Mouse (Mus musculus) heart, postnatal 0 days (tissue): Measurements from ENCODE around the gene 4933415A04Rik. TPM values are rescaled to one million over a fixed set of nuclear protein-coding genes. Genes with fewer than 3 reads are reported as not detected.

Experiments used
- ATAC-seq: fragments of 200-750 bp; cut with Nextera tagmentation; 2 replicates; pipeline ENCODE4 v1.8.0; 2017; ENCODE audit warnings: low read depth, moderate number of reproducible peaks, moderate library complexity; ENCODE audit not compliant: insufficient read depth
- DNase-seq: peaks from one replicate; pipeline ENCODE4 v3.0.0-alpha.2; 2016; ENCODE audit warnings: low spot score
- H3K27ac ChIP-seq: fragments of 300-500 bp; sonication (generic); 2 replicates; pipeline ENCODE4 v1.5.1; 2014; ENCODE audit warnings: low read depth, mild to moderate bottlenecking
- H3K27me3 ChIP-seq: fragments of 300-500 bp; sonication (generic); 2 replicates; pipeline ENCODE4 v1.6.1; 2014; ENCODE audit warnings: low read length, mixed read lengths; ENCODE audit not compliant: control insufficient read depth, insufficient read depth
- H3K36me3 ChIP-seq: fragments of 300-500 bp; sonication (generic); replicated peaks from 2 replicates; pipeline ENCODE4 v1.6.1; 2014; ENCODE audit warnings: low read length, mixed read lengths; ENCODE audit not compliant: control insufficient read depth, insufficient read depth
- H3K4me1 ChIP-seq: fragments of 300-500 bp; sonication (generic); 2 replicates; pipeline ENCODE4 v1.6.1; 2014; ENCODE audit warnings: antibody characterized with exemption; ENCODE audit not compliant: control insufficient read depth, insufficient read depth
- H3K4me2 ChIP-seq: fragments of 300-500 bp; sonication (generic); 2 replicates; pipeline ENCODE4 v1.6.1; 2014; ENCODE audit warnings: low read depth, mild to moderate bottlenecking, low read length, moderate library complexity
- H3K4me3 ChIP-seq: fragments of 300-500 bp; sonication (generic); 2 replicates; pipeline ENCODE4 v1.5.1; 2014; ENCODE audit warnings: low read depth, low read length
- H3K9ac ChIP-seq: fragments of 300-500 bp; sonication (generic); replicated peaks from 2 replicates; pipeline ENCODE4 v1.6.1; 2014; ENCODE audit warnings: low read depth, low read length, mixed read lengths
- H3K9me3 ChIP-seq: fragments of 300-500 bp; sonication (generic); replicated peaks from 2 replicates; pipeline ENCODE4 v1.6.1; 2016; ENCODE audit warnings: low read length; ENCODE audit not compliant: control insufficient read depth
- CTCF ChIP-seq: IDR thresholded peaks from 2 replicates; pipeline ENCODE4 v1.5.1; 2016; ENCODE audit warnings: antibody characterized with exemption, control low read depth, low read depth
- EP300 ChIP-seq: IDR thresholded peaks from 2 replicates; pipeline ENCODE4 v1.6.1; 2016; ENCODE audit warnings: antibody characterized with exemption, low read depth
- WGBS: fragments of 180-500 bp; shearing (Covaris S2); extraction: QIAGEN DNeasy Blood & Tissue Kit; methylation state at CpG from one replicate; pipeline ENCODE4 v1.1.7; 2014; 5-methylcytosine and 5-hydroxymethylcytosine counted together
- polyA plus RNA-seq: library from polyadenylated mRNA; unstranded; fragments of >200 nt; fragmentation: Nextera tagmentation; extraction: Ambion mirVana; gene quantifications from 2 replicates; pipeline ENCODE4 v1.2.1, GENCODE M21; 2015
- total RNA-seq: library from RNA; depleted of rRNA; stranded (reverse); fragments of >200 nt; gene quantifications from 2 replicates; pipeline ENCODE4 v1.2.3, GENCODE M21; 2014; ENCODE audit warnings: low replicate concordance

Gene 4933415A04Rik
- total and polyA plus RNA-seq, 2 experiments from 2014 or later: 0.08 to 5.5 TPM

DNA sequence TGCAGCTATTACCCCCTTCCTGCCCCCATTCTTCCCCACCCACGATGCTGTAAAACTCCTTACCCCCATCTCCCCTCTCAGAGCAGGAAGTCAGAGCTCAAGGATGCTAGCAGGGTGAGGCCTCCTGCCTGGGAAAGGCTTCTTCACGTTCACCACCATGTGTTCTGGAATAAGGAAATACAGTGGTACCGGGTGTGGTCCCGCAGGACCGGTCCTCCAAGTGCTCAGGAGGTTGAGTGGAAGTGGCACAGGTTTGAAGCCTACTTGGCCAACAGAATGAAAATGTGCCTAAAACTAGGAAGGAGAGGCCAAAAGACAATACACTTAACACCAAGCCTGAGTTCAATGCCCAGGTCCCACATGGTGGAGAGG is 23.8 kb downstream of the 4933415A04Rik start:
- H3K4me1 ChIP-seq: peaks cover 5% of the 10 kb centered on the region; the same call in 1 of the 2 replicates
- TF ChIP-seq EP300 (no peak), CTCF (no peak)
- H3K4me3 ChIP-seq: no peak overlapping the region
- no peaks in the 10 kb centered on the region for H3K9me3 ChIP-seq
- H3K27me3 ChIP-seq: no peaks in the 10 kb centered on the region
- 72% methylated on average over 5 of the region's 5 CpGs for WGBS
- no peak overlapping the region for H3K9ac ChIP-seq
- H3K4me2 ChIP-seq: no peak overlapping the region
- no peak for ATAC-seq
- no peak for DNase-seq
- no peaks in the 10 kb centered on the region for H3K36me3 ChIP-seq
- H3K27ac ChIP-seq: no peak overlapping the region

DNA sequence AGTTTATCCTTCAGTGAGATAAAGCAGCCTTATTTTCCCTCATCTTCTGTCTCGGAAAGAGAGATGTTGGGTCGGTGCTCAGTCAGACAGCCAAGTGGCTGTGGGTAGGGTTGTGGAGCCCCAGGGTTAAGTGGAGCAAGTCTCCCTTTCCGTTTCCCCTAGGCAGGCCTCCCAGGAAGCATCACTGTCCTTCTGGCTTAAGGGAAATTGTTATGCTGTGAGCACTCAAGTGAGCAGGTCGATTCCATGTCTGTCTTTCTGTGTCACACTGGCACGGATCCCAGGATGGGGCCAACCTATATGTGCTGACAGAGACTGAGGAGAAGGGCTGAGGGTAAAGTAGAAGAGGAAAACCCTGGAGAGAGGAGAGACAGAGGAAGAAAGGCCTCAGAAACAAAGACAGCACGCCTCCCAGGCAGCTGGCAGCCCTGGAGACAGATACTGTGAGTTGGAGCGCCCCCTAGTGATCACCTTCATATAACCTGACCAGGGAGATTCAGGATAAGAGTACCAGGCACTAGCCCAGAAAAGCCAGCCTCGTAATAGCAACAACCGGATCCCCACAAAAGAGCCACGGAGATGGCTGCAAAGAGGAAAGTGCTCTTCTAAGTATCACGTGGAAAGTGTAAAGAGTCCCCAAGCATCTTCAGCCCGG is 26.1 kb downstream of the 4933415A04Rik start:
- peak; percentile 86 for ATAC-seq
- no peak overlapping the region for H3K4me2 ChIP-seq
- peak; percentile 89 for DNase-seq
- H3K27me3 ChIP-seq: no peaks in the 10 kb centered on the region
- H3K9me3 ChIP-seq: no peaks in the 10 kb centered on the region
- H3K4me3 ChIP-seq: no peak overlapping the region
- no peaks in the 10 kb centered on the region for H3K36me3 ChIP-seq
- 0 out of 2 replicates have a peak overlapping the region, but pooled peaks have one; percentile 34 for H3K9ac ChIP-seq
- H3K27ac ChIP-seq: peak overlapping the region; percentile 51
- WGBS: 17% methylated on average over 12 of the region's 12 CpGs
- H3K4me1 ChIP-seq: peaks cover 5% of the 10 kb centered on the region; the same call in 1 of the 2 replicates
- TF ChIP-seq CTCF: peak; percentile 80
- no peak for TF ChIP-seq EP300

DNA sequence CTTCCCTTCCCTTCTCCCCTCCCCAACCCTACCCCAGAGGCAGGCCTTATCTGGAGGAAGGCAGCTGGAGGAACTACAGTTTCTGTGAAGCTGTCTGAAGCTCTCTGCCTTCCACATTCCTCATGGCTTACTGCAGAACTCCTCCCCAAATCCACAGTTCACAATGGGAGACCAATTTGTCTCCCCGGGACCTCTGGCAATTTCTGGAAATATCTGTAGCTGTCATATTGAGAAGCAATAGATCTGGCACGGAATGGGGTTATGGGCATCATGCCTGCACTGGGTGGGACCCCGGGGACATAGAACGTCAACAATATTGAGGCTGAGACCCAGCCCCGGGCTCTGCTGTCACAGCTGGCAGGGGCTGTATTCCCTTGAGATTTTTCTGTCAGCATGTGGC is 31.1 kb downstream of the 4933415A04Rik start:
- Histone ChIP-seq H3K9ac (no peak overlapping the region), H3K4me2 (no peak overlapping the region), H3K4me3 (no peak overlapping the region), H3K9me3 (no peaks in the 10 kb centered on the region), H3K4me1 (0 out of 2 replicates have a peak, but pooled peaks cover 1% of the 10 kb centered on the region), H3K27me3 (no peaks in the 10 kb centered on the region), H3K36me3 (no peaks in the 10 kb centered on the region), H3K27ac (peak overlapping the region; percentile 62)
- TF ChIP-seq CTCF (no peak), EP300 (no peak)
- peak; percentile 65 for ATAC-seq
- DNase-seq: peak; percentile 29
- 36% methylated on average over 5 of the region's 5 CpGs for WGBS

DNA sequence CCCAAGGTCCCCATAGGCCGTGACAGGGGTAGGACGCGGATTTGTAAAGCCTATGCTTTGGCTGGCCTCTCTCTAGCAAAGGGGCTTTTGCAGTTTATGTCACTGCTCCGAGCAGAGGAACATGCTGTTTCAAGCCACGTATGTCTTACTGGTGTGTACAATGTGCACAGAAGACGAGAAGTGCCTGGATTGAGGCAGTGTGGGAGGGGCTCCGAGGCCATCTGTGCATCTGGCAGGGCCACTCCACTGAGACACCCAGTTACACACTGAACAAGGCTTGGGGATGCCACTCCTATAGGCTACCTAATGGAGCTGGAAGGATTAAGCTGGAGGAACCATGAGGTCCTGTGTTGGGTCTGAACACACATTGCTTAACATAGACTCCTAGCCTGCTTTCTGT is 31.6 kb downstream of the 4933415A04Rik start:
- WGBS: 66% methylated on average over 7 of the region's 7 CpGs
- Histone ChIP-seq H3K27ac (peak overlapping the region; percentile 56), H3K9me3 (no peaks in the 10 kb centered on the region), H3K4me3 (no peak overlapping the region), H3K4me2 (no peak overlapping the region), H3K4me1 (no peaks in the 10 kb centered on the region), H3K9ac (no peak overlapping the region), H3K27me3 (no peaks in the 10 kb centered on the region), H3K36me3 (no peaks in the 10 kb centered on the region)
- TF ChIP-seq EP300 (no peak), CTCF (no peak)
- no peak for DNase-seq
- ATAC-seq: peak; percentile 53

DNA sequence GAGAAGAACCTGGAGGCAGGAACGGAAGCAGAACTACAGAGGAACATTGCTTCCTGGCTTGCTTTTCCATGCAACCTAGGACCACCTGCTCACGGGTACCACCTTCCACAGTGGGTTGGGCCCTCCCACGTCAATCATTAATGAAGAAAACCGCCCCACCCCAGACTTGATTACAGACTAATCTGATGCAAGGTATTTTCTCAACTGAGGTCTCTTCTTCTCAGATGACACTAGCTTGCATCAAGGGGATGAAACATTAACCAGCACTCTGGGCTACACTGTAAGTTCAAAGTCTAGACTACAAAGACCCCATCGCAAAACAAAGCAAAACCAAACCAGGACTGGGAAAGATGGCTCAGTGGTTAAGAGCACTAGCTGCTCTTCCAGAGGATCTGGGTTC is 34.9 kb downstream of the 4933415A04Rik start:
- Histone ChIP-seq H3K4me3 (no peak overlapping the region), H3K27me3 (no peaks in the 10 kb centered on the region), H3K9ac (no peak overlapping the region), H3K9me3 (no peaks in the 10 kb centered on the region), H3K4me1 (no peaks in the 10 kb centered on the region; the same call in 1 of the 2 replicates), H3K4me2 (no peak overlapping the region), H3K36me3 (no peaks in the 10 kb centered on the region), H3K27ac (no peak overlapping the region)
- TF ChIP-seq CTCF: no peak
- TF ChIP-seq EP300: no peak
- DNase-seq (no peak), ATAC-seq (no peak)
- WGBS: 79% methylated on average over 5 of the region's 5 CpGs

DNA sequence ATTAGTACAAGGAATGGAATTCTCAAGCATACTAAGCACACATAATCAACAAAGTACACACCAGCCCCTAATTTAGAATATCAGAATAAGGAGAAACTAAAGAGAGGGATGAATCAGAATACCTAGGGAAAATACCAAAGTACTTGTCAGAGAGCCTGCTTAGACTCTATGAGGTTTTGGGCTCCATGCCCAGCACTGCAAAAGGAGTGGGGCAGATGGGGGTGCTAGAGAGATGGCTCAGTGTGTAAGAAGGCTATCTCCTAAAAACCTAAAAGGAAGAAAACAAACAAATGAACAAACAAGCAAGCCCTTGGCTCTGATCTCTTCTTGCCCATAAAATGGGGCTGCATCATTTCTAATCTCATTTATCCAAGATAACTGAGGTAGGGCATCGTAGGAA is 37.5 kb downstream of the 4933415A04Rik start:
- Histone ChIP-seq H3K9me3 (no peaks in the 10 kb centered on the region), H3K4me3 (no peak overlapping the region), H3K9ac (no peak overlapping the region), H3K36me3 (no peaks in the 10 kb centered on the region), H3K4me1 (peaks cover 4% of the 10 kb centered on the region; the same call in 1 of the 2 replicates), H3K27ac (no peak overlapping the region), H3K27me3 (no peaks in the 10 kb centered on the region), H3K4me2 (no peak overlapping the region)
- WGBS: 83% methylated on average over 1 of the region's 1 CpGs
- ATAC-seq: no peak
- TF ChIP-seq CTCF (no peak), EP300 (no peak)
- DNase-seq: no peak
